Mouse (Mus musculus): ENCODE measurements around the gene Kirrel. TPM values are rescaled to one million over a fixed set of nuclear protein-coding genes. Genes with fewer than 3 reads are reported as not detected.

The Kirrel gene
- polyA plus RNA-seq, 1 experiment from 2014 or later, result 10.1 TPM

DNA sequence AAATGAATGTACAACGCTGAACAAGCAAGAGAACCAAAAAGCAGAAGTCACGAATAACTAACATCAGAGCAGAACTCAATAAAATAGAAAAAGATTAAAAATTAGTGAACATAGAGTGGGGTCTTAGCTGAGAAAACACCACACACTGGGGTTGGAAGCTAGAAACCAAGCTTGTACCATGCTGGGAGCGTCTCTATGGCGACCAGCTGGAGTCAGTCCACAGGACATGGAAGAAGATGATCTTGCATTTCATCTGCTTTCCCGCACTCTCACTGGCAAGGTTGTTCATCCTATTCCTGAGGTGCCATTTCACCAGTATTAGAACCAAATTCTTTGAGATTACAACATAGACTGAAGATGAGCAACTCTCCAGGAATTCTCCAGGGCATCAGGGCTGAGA is 126.7 kb downstream of the Kirrel start:
- no peak overlapping the region for H3K4me2 ChIP-seq (replicated peaks)
- H3K4me1 ChIP-seq (replicated peaks), result peaks cover 3% of the 10 kb centered on the region; the same call in 1 of the 2 replicates
- WGBS, result 83% methylated on average over 5 of the region's 5 CpGs
- H3K9me3 ChIP-seq, result no peaks in the 10 kb centered on the region
- H3K9ac ChIP-seq (replicated peaks), result no peak overlapping the region
- no peak for ATAC-seq
- H3K4me3 ChIP-seq (replicated peaks), result no peak overlapping the region
- H3K27ac ChIP-seq, result no peak overlapping the region
- H3K27me3 ChIP-seq, result no peaks in the 10 kb centered on the region
- no peaks in the 10 kb centered on the region for H3K36me3 ChIP-seq

DNA sequence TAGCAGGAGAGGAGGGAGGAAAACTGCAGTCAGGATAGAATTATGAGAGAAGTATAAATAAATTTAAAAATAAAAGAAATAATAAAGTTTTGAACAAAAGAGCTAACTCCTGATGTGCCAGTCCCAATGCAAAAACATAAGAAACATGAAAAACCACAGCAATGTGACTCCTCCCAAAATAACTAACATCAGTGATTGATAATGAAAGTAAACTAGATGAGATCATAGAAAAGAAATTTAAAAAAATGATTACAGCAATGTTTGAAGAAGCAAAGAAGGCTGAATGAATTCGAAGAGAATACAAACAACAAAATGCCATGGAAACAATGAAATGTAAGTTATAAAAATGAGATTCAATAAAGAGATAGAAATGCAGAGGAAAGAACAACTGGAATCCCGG is 132.8 kb downstream of the Kirrel start:
- Histone ChIP-seq H3K4me1 (replicated peaks) (no peaks in the 10 kb centered on the region), H3K36me3 (no peaks in the 10 kb centered on the region), H3K27me3 (no peaks in the 10 kb centered on the region), H3K4me3 (replicated peaks) (no peak overlapping the region), H3K9ac (replicated peaks) (no peak overlapping the region), H3K4me2 (replicated peaks) (no peak overlapping the region), H3K9me3 (no peaks in the 10 kb centered on the region), H3K27ac (no peak overlapping the region)
- WGBS, result 88% methylated on average over 2 of the region's 2 CpGs
- ATAC-seq, result no peak

DNA sequence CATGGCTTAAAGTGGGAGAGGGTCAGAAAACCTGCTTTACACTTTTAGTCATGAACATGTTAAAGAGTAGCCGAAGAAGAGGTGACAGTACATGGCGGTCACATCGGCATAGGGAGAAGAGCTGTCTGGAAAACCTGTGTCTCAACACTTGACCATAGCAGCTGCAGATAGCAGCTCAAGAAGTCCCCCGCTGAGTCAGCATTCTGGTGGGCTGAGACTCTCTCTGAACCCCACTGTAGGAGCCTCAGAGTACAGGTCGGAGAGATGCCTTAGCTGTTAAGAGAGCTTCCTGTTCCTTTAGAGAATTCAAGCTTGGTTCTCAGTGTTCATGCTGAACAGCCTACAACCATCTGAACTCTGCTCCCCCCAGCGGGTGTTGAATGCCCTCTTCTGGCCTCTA is 136.0 kb downstream of the Kirrel start:
- no peaks in the 10 kb centered on the region for H3K9me3 ChIP-seq
- no peak overlapping the region for H3K4me3 ChIP-seq (replicated peaks)
- ATAC-seq, result no peak
- WGBS, result 88% methylated on average over 6 of the region's 6 CpGs
- no peaks in the 10 kb centered on the region for H3K36me3 ChIP-seq
- H3K9ac ChIP-seq (replicated peaks), result no peak overlapping the region
- no peaks in the 10 kb centered on the region for H3K4me1 ChIP-seq (replicated peaks)
- H3K27me3 ChIP-seq, result no peaks in the 10 kb centered on the region
- no peak overlapping the region for H3K27ac ChIP-seq
- H3K4me2 ChIP-seq (replicated peaks), result no peak overlapping the region

DNA sequence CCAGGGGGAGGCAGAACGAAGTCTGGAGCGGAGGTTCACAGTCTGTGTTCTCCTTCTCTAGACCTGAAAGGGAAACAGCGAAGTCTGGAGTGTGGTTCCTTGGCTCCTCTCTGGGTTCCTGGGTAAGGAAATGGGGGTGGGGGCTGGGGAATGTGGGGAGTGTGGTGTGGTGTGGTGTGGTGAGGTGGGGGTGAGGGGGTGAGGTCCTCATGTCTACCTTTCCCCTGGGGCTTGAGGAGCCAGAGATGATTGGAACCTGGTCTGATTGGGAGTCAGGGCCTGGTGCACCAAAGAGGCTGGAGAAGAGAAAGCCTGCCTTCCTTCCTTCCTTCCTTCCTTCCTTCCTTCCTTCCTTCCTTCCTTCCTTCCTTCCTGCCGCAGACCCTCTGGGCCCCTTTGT is 140.5 kb downstream of the Kirrel start:
- 90% methylated on average over 4 of the region's 4 CpGs for WGBS
- Histone ChIP-seq H3K9ac (replicated peaks) (no peak overlapping the region), H3K4me2 (replicated peaks) (no peak overlapping the region), H3K4me1 (replicated peaks) (no peaks in the 10 kb centered on the region), H3K9me3 (no peaks in the 10 kb centered on the region), H3K27ac (no peak overlapping the region), H3K4me3 (replicated peaks) (no peak overlapping the region), H3K36me3 (no peaks in the 10 kb centered on the region), H3K27me3 (no peaks in the 10 kb centered on the region)
- no peak for ATAC-seq

DNA sequence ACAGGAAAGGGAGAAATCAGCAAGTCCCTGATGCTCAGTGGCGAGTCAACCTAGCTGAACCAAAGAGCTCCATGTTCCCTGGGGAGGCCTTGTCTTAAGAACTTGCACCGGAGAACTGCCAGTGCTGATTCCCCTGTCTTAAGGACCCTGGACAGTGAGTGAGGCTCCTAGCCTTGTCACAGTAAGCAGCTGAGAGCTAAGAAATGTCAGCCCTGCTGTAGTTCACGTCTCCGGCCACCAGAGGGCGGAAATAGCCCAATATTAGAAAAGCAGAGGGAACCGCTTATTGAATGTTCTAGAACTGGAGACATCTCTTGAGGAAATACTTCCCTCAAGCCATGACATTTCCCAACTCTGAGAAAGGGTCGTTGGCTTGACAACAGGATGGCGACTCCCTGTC is 141.2 kb downstream of the Kirrel start:
- 27% methylated on average over 8 of the region's 8 CpGs for WGBS
- Histone ChIP-seq H3K9ac (replicated peaks) (no peak overlapping the region), H3K4me2 (replicated peaks) (no peak overlapping the region), H3K4me1 (replicated peaks) (no peaks in the 10 kb centered on the region), H3K27me3 (no peaks in the 10 kb centered on the region), H3K4me3 (replicated peaks) (no peak overlapping the region), H3K36me3 (no peaks in the 10 kb centered on the region), H3K27ac (no peak overlapping the region), H3K9me3 (no peaks in the 10 kb centered on the region)
- ATAC-seq, result peak; percentile 56; the same call in 1 of the 2 replicates

DNA sequence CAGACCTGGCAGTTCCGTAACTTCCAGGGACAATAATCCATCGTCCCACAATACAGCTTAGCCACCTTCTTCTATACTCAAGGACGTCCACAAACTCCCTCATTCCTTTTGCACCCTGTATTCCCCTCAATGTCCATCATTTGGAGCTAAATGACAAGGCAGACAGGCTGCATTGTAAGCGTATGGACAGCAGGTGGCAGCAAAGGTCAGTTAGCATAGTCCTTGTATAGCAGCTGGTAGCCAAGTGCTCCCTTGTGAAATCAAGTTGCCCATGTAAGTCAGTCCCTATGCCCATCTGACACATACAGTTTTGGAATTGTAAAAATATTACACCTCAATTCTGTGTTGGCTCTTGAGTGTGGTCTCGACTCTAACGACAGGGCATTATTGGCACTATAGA is 143.7 kb downstream of the Kirrel start:
- Histone ChIP-seq H3K27me3 (no peaks in the 10 kb centered on the region), H3K9ac (replicated peaks) (no peak overlapping the region), H3K36me3 (no peaks in the 10 kb centered on the region), H3K9me3 (no peaks in the 10 kb centered on the region), H3K4me2 (replicated peaks) (no peak overlapping the region), H3K4me1 (replicated peaks) (no peaks in the 10 kb centered on the region), H3K4me3 (replicated peaks) (no peak overlapping the region), H3K27ac (no peak overlapping the region)
- WGBS, result 20% methylated on average over 6 of the region's 6 CpGs
- ATAC-seq, result peak; percentile 74

Other genes starting within 250 kb of the Kirrel start
- gene Cd1d1, start 175.3 kb downstream of the Kirrel start, polyA plus RNA-seq (2015; fragmentation: Nextera tagmentation; extraction: Ambion mirVana), result 73.6 and 81.2 TPM in 2 replicates
- gene Fcrls, start 89.0 kb upstream of the Kirrel start, polyA plus RNA-seq (2015; fragmentation: Nextera tagmentation; extraction: Ambion mirVana), result 7.2 and 8.1 TPM in 2 replicates
- not detected in 2 replicates for gene Cd5l, start 183.1 kb upstream of the Kirrel start, polyA plus RNA-seq (2015; fragmentation: Nextera tagmentation; extraction: Ambion mirVana)
- gene Fcrl1, start 201.6 kb upstream of the Kirrel start, polyA plus RNA-seq (2015; fragmentation: Nextera tagmentation; extraction: Ambion mirVana), result 0.09 TPM in 1 of 2 replicates, not detected in the other

All from midbrain, embryonic 13.5 days (tissue).